Mouse (Mus musculus): ENCODE data around the gene Nptxr.
"Not testable (repeated sequence)": the region's sequence is repeated elsewhere in the genome, so short reads cannot be mapped to it uniquely, and the experiment has no call there.

DNA sequence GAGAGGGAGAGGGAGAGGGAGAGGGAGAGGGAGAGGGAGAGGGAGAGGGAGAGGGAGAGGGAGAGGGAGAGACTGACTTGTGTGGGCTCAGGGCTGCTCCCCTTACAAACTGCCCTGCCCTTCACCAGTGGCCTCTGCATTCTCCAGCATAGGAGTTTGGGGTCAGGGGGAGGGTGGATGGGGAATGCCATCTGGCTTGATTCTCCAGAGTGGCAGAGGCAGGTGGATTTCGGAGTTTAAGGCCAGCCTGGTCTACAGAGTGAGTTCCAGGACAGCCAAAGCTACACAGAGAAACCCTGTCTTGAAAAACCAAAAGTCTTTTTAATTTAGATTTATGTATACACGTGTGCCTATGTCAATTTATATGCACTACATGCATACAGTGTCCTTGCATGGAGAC, 8.3 kb upstream of the Nptxr start:
- TF ChIP-seq CTCF (IDR thresholded peaks at IDR 0.05; ENCODE audit: insufficient read depth, low read length); POLR2A (IDR thresholded peaks at IDR 0.05; ENCODE audit: borderline replicate concordance, extremely low read depth, low read depth, low read length): not testable (repeated sequence)

Measured in lung, adult 2 months (tissue).